Comparison of ENCODE assay signal across 7 mouse cellular contexts in the genomic region with DNA sequence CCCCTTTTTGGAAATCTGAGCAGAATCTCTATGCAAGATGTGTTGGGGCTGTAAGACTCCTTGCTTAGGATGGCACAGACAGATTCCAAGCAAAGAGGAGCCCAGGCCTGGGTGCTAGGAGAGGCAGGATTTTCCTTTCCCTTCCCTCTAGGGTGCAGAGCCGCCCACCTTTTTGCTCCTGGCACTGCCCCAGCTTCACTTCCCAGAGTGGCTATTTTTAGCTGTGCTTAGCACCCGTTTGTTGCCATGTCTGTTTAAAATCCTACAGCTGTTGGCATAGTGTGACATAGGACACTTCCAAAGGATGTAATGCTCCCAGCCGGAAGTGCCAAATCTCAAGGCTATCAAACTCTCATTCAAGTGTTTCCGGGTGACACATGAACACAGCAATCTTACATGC.
DNase-seq lines count a peak whose midpoint lies in the region; ATAC-seq and TF ChIP-seq lines count a peak whose summit lies in the region.

No protein-coding gene starts in this region.

- WGBS in lung, embryonic 15.5 days = 14% methylated on average over 4 of the region's 4 CpGs
- WGBS in lung, adult 2 months = 9% methylated on average over 4 of the region's 4 CpGs
- WGBS in heart, embryonic 15.5 days = 7% methylated on average over 4 of the region's 4 CpGs

- ATAC-seq in lung, embryonic 15.5 days (ENCODE audit: borderline replicate concordance, extremely low read depth, low FRiP score, low TSS enrichment) = no peak
- ATAC-seq in heart, embryonic 15.5 days (replicated peaks; ENCODE audit: insufficient number of reproducible peaks, insufficient read depth, low FRiP score, low read depth) = peak; percentile 71

- H3K9ac ChIP-seq in lung, embryonic 15.5 days = no peak overlapping the region
- H3K9ac ChIP-seq in heart, embryonic 15.5 days = no peak overlapping the region

- no peak for TF ChIP-seq POLR2A in lung, adult 2 months (IDR thresholded peaks at IDR 0.05; ENCODE audit: borderline replicate concordance, extremely low read depth, low read depth, low read length)

- no peak for TF ChIP-seq CTCF in lung, adult 2 months (IDR thresholded peaks at IDR 0.05; ENCODE audit: insufficient read depth, low read length)

- H3K36me3 ChIP-seq in lung, embryonic 15.5 days = peaks cover 4% of the 10 kb centered on the region; the same call in 1 of the 2 replicates
- H3K36me3 ChIP-seq in heart, embryonic 15.5 days = no peaks in the 10 kb centered on the region

- H3K4me2 ChIP-seq in lung, embryonic 15.5 days = no peak overlapping the region
- 0 out of 2 replicates have a peak overlapping the region, but pooled peaks have one; percentile 8 for H3K4me2 ChIP-seq in heart, embryonic 15.5 days

- peak overlapping the region; percentile 22; the same call in 1 of the 2 replicates for H3K27ac ChIP-seq in lung, embryonic 15.5 days
- peak overlapping the region; percentile 49 for H3K27ac ChIP-seq in heart, embryonic 15.5 days

- DNase-seq in lung, adult 2 months = no peak
- peak; percentile 26 to 65 for DNase-seq in kidney, postnatal 36 days
- DNase-seq in right cerebral cortex, postnatal 14 days = peak; percentile 67
- no peak for DNase-seq in cerebellum, adult 9-11 months
- no peak for DNase-seq in urinary bladder, postnatal 4 days (ENCODE audit: low spot score in 2 of 2)

- no peaks in the 10 kb centered on the region for H3K27me3 ChIP-seq in lung, embryonic 15.5 days
- H3K27me3 ChIP-seq in heart, embryonic 15.5 days = no peaks in the 10 kb centered on the region

- peaks cover 38% of the 10 kb centered on the region for H3K4me1 ChIP-seq in lung, embryonic 15.5 days
- H3K4me1 ChIP-seq in lung, adult 2 months (ENCODE audit: control insufficient read depth, insufficient read depth, low read length) = peaks cover 19% of the 10 kb centered on the region
- peaks cover 39% of the 10 kb centered on the region for H3K4me1 ChIP-seq in heart, embryonic 15.5 days (replicated peaks)

- H3K9me3 ChIP-seq in lung, embryonic 15.5 days = no peaks in the 10 kb centered on the region
- no peaks in the 10 kb centered on the region for H3K9me3 ChIP-seq in heart, embryonic 15.5 days (replicated peaks)

- no peak overlapping the region for H3K4me3 ChIP-seq in lung, embryonic 15.5 days
- H3K4me3 ChIP-seq in lung, adult 2 months (replicated peaks; ENCODE audit: extremely low read depth, low read depth, low read length) = no peak overlapping the region
- H3K4me3 ChIP-seq in heart, embryonic 15.5 days = no peak overlapping the region

Comparison
In these comparisons a context has a peak if more than half of its experiments do, and no peak if none do; other contexts are left out.
1. DNase-seq: peak in kidney, postnatal 36 days (2 of 2) and right cerebral cortex, postnatal 14 days (single experiment); none in lung, adult 2 months (single experiment), cerebellum, adult 9-11 months (single experiment) and urinary bladder, postnatal 4 days (0 of 2).